Mouse (Mus musculus) hindbrain, embryonic 11.5 days (tissue): Measurements from ENCODE around the gene Prkrip1. TPM values are rescaled to one million over a fixed set of nuclear protein-coding genes. Genes with fewer than 3 reads are reported as not detected.

Source experiments
- ATAC-seq: fragments of 200-750 bp; cut with Nextera tagmentation; 2 replicates; pipeline ENCODE4 v1.8.0; 2017; ENCODE audit warnings: mild to moderate bottlenecking, moderate TSS enrichment, moderate library complexity; ENCODE audit not compliant: low FRiP score
- DNase-seq: peaks from one replicate; pipeline ENCODE4 v3.0.0-alpha.2; 2015; ENCODE audit warnings: low spot score
- H3K27ac ChIP-seq: fragments of 300-500 bp; sonication (generic); 2 replicates; pipeline ENCODE4 v1.5.1; 2014; ENCODE audit warnings: mild to moderate bottlenecking, low read depth, low read length
- H3K27me3 ChIP-seq: fragments of 300-500 bp; sonication (generic); 2 replicates; pipeline ENCODE4 v1.6.1; 2014; ENCODE audit warnings: mild to moderate bottlenecking, low read length, moderate library complexity, mixed read lengths; ENCODE audit not compliant: control insufficient read depth, insufficient read depth
- H3K36me3 ChIP-seq: fragments of 300-500 bp; sonication (generic); 2 replicates; pipeline ENCODE4 v1.6.1; 2014; ENCODE audit warnings: mild to moderate bottlenecking, low read length, moderate library complexity, mixed read lengths; ENCODE audit not compliant: control insufficient read depth, insufficient read depth
- H3K4me1 ChIP-seq: fragments of 300-500 bp; sonication (generic); replicated peaks from 2 replicates; pipeline ENCODE4 v1.6.1; 2014; ENCODE audit warnings: low read length, mixed read lengths; ENCODE audit not compliant: control insufficient read depth, insufficient read depth
- H3K4me2 ChIP-seq: fragments of 300-500 bp; sonication (generic); replicated peaks from 2 replicates; pipeline ENCODE4 v1.6.1; 2014; ENCODE audit warnings: mild to moderate bottlenecking, low read depth, low read length
- H3K4me3 ChIP-seq: fragments of 300-500 bp; sonication (generic); 2 replicates; pipeline ENCODE4 v1.5.1; 2014; ENCODE audit warnings: low read depth, low read length
- H3K9ac ChIP-seq: fragments of 300-500 bp; sonication (generic); 2 replicates; pipeline ENCODE4 v1.6.1; 2014; ENCODE audit warnings: low read depth, low read length
- H3K9me3 ChIP-seq: fragments of 300-500 bp; sonication (generic); 2 replicates; pipeline ENCODE4 v1.6.1; 2016; ENCODE audit warnings: low read length; ENCODE audit not compliant: control insufficient read depth
- WGBS: fragments of 180-500 bp; shearing (Covaris S2); extraction: QIAGEN DNeasy Blood & Tissue Kit; methylation state at CpG from one replicate; pipeline ENCODE4 v1.1.7; 2014; 5-methylcytosine and 5-hydroxymethylcytosine counted together
- polyA plus RNA-seq: library from polyadenylated mRNA; unstranded; fragments of >200 nt; fragmentation: Nextera tagmentation; extraction: Ambion mirVana; gene quantifications from 2 replicates; pipeline ENCODE4 v1.2.1, GENCODE M21; 2014

Prkrip1 gene
- polyA plus RNA-seq, 1 experiment from 2014 or later = 86.1 TPM

DNA sequence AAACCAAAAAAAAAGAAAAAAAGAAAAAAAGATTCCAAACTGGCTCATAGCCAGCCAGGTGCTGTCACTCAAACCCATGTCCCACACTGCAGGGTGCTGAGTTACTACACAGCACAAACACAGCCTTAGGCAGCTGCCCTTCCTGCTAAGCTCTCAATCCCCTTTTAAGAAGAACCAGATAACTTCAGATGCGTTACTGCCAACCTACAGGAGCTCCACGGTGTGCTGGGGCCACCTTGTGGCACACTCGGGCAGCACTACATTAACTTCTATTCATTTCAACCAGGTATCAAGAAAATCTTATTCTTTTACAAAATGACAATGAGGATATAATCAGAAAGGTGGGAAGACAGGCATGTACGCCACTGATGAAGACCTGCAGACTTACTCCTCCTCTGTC is 12.0 kb downstream of the Prkrip1 start:
- H3K27ac ChIP-seq = no peak overlapping the region
- WGBS = 51% methylated on average over 4 of the region's 4 CpGs

DNA sequence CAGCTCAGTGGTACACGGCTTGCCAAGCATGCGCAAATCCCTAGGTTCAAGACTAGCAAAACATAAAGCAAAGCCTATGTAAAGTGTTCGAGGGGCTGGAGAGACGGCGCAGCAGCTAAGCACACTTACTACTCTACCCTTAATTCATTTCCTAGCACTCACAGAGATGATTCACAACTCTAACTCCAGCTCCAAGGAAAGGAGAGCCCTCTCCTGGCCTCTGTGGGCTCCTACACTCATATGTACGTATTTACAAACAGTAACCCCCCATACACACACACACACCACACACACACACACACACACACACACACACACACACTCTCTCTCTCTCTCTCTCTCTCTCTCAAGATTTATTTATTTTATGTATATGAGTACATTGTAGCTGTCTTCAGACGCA is 15.0 kb downstream of the Prkrip1 start:
- Histone ChIP-seq H3K4me3 (no peak overlapping the region), H3K9ac (no peak overlapping the region), H3K4me2 (no peak overlapping the region), H3K36me3 (0 out of 2 replicates have a peak, but pooled peaks cover 4% of the 10 kb centered on the region), H3K9me3 (no peaks in the 10 kb centered on the region), H3K4me1 (no peaks in the 10 kb centered on the region), H3K27ac (no peak overlapping the region), H3K27me3 (no peaks in the 10 kb centered on the region)
- WGBS = 94% methylated on average over 7 of the region's 7 CpGs
- no peak for ATAC-seq
- DNase-seq = no peak

More for the DNA sequence above, 12.0 kb downstream of the Prkrip1 start:
- peak; percentile 35 for DNase-seq
- ATAC-seq = no peak
- H3K4me3 ChIP-seq = no peak overlapping the region
- no peaks in the 10 kb centered on the region for H3K9me3 ChIP-seq
- no peak overlapping the region for H3K4me2 ChIP-seq
- no peak overlapping the region for H3K9ac ChIP-seq
- no peaks in the 10 kb centered on the region for H3K27me3 ChIP-seq
- H3K4me1 ChIP-seq = no peaks in the 10 kb centered on the region
- H3K36me3 ChIP-seq = 0 out of 2 replicates have a peak, but pooled peaks cover 2% of the 10 kb centered on the region

DNA sequence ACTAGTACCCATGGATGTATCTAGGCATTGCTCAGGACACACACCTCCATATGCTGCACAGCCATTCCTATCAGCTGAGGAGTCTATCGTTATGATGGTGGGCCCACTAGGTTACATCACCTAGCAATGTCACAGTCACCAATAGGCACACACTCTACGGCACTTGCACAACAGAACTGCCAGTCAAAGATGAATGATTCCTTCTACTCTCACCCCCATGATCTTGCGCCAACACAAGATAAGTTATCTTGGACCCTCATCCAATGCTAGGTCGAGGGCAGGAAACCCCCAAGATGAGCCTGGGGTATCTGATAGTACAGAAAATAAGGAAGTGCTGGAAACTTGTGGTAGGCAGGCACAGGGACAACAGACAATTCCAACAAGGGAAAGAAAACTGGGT is 15.9 kb downstream of the Prkrip1 start:
- H3K9me3 ChIP-seq = no peaks in the 10 kb centered on the region
- H3K36me3 ChIP-seq = 0 out of 2 replicates have a peak, but pooled peaks cover 4% of the 10 kb centered on the region

GRCm38 (mm10) chr5:136182049-136182448 is 16.7 kb downstream of the Prkrip1 start:
- Histone ChIP-seq H3K4me1 (no peaks in the 10 kb centered on the region), H3K27ac (no peak overlapping the region), H3K36me3 (0 out of 2 replicates have a peak, but pooled peaks cover 4% of the 10 kb centered on the region), H3K9ac (no peak overlapping the region), H3K4me2 (no peak overlapping the region), H3K4me3 (no peak overlapping the region), H3K9me3 (no peaks in the 10 kb centered on the region), H3K27me3 (no peaks in the 10 kb centered on the region)
- ATAC-seq = no peak
- 93% methylated on average over 6 of the region's 6 CpGs for WGBS
- no peak for DNase-seq

More for the DNA sequence above, 15.9 kb downstream of the Prkrip1 start:
- 92% methylated on average over 4 of the region's 4 CpGs for WGBS
- no peak for DNase-seq
- Histone ChIP-seq H3K9ac (no peak overlapping the region), H3K4me2 (no peak overlapping the region), H3K27me3 (no peaks in the 10 kb centered on the region), H3K4me1 (no peaks in the 10 kb centered on the region), H3K4me3 (no peak overlapping the region), H3K27ac (no peak overlapping the region)
- no peak for ATAC-seq

- 0 out of 2 replicates have a peak, but pooled peaks cover 4% of the 10 kb centered on the region for H3K36me3 ChIP-seq
- 91% methylated on average over 6 of the region's 6 CpGs for WGBS
- H3K27ac ChIP-seq = no peak overlapping the region
- ATAC-seq (no peak), DNase-seq (no peak)
- H3K9ac ChIP-seq = no peak overlapping the region
- no peak overlapping the region for H3K4me3 ChIP-seq
- no peak overlapping the region for H3K4me2 ChIP-seq
- no peaks in the 10 kb centered on the region for H3K27me3 ChIP-seq
- no peaks in the 10 kb centered on the region for H3K4me1 ChIP-seq
- no peaks in the 10 kb centered on the region for H3K9me3 ChIP-seq
These were observed 17.6 kb downstream of the Prkrip1 start for GRCm38 (mm10) chr5:136181197-136181596.

DNA sequence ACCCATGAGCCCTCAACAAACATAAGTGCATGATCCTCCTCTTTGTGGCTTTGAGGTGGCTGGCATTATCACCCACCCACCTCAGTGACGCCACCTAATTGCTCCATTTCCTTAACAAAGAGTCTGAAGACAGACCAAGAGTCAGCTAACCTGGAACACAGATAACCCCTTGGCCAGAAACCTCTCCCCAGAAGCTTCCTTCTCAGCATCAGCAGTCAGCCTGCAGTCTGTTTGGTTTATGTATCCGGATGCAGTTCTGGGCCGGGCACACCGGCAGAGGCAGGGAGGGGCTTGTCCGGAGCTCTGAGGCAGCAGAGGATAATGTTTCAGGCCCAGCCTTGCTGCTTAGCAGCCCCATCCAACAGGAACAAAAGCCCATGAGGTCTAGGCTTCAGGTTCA is 19.2 kb downstream of the Prkrip1 start:
- Histone ChIP-seq H3K36me3 (0 out of 2 replicates have a peak, but pooled peaks cover 4% of the 10 kb centered on the region), H3K4me1 (no peaks in the 10 kb centered on the region), H3K27me3 (no peaks in the 10 kb centered on the region), H3K9me3 (no peaks in the 10 kb centered on the region), H3K27ac (no peak overlapping the region), H3K9ac (no peak overlapping the region), H3K4me3 (no peak overlapping the region), H3K4me2 (no peak overlapping the region)
- DNase-seq = no peak
- no peak for ATAC-seq
- WGBS = 77% methylated on average over 5 of the region's 5 CpGs

DNA sequence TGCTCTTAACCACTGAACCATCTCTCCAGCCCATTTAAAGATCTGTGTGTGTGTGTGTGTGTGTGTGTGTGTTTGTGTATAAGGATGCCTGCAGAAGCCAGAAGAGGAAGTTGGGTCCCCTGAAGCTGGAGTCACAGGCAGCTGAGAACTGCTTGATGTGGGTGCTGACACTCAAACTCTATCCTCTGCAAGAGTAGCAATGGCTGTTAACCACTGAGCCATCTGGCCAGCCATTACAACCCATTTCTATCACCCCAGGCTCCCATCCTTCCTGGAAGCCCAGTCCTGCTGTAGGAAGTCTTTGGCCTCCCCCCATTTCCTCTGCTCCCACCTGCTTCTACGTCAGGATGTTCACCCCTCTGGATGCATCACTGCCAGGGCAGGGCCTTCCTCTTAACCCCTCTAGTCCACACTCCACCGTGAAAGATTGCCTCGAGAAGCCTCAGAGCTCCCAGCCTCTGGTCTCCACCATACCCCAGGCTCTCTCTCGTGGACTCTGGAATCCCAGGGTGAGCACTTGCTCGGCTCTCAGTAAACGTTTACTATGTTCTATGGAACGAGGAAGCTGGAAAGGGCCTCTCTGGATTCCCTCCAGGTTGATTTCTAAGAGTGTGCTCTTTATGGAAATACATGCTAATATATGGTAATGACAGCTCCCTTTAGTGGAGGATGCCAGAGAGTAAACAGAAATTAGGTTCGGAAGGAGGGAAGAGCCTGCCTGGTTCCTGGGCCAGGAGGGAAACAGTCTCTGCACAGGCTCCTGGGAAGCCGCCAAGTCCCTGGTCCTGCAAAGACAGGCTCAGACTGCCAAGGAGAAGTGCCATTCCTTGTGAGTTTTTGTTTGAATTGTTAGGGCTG is 24.9 kb downstream of the Prkrip1 start:
- Histone ChIP-seq H3K9ac (no peak overlapping the region), H3K27ac (no peak overlapping the region), H3K4me1 (0 out of 2 replicates have a peak, but pooled peaks cover 3% of the 10 kb centered on the region), H3K36me3 (no peaks in the 10 kb centered on the region), H3K4me2 (no peak overlapping the region), H3K4me3 (no peak overlapping the region), H3K27me3 (no peaks in the 10 kb centered on the region; the same call in 1 of the 2 replicates), H3K9me3 (no peaks in the 10 kb centered on the region)
- WGBS = 61% methylated on average over 9 of the region's 9 CpGs
- DNase-seq (no peak), ATAC-seq (no peak)

GRCm38 (mm10) chr5:136172939-136173338 is 25.8 kb downstream of the Prkrip1 start:
- DNase-seq (no peak), ATAC-seq (no peak)
- Histone ChIP-seq H3K27ac (no peak overlapping the region), H3K9ac (no peak overlapping the region), H3K36me3 (no peaks in the 10 kb centered on the region), H3K4me3 (no peak overlapping the region), H3K27me3 (no peaks in the 10 kb centered on the region; the same call in 1 of the 2 replicates), H3K9me3 (no peaks in the 10 kb centered on the region), H3K4me2 (no peak overlapping the region), H3K4me1 (0 out of 2 replicates have a peak, but pooled peaks cover 3% of the 10 kb centered on the region)
- WGBS = 74% methylated on average over 9 of the region's 9 CpGs
